Mouse (Mus musculus) MEL (cell line): ENCODE data around the gene Flrt1. TPM values are rescaled to one million over a fixed set of nuclear protein-coding genes. Genes with fewer than 3 reads are reported as not detected.

Experiments
- DNase-seq: peaks from one replicate; pipeline ENCODE4 v3.0.0; 2011; ENCODE audit warnings: low read depth, low spot score
- H3K27ac ChIP-seq: 2 replicates; pipeline ENCODE4 v1.5.1; 2012; ENCODE audit warnings: low read depth, mild to moderate bottlenecking, control low read depth, low read length, moderate library complexity; ENCODE audit not compliant: control insufficient read depth
- H3K27me3 ChIP-seq, 2 experiments: fragments of 150-350 bp in 1 of 2; sonication (generic) in 1 of 2; 2 replicates each; pipeline ENCODE4 v1.6.1; 2012; ENCODE audit warnings: low read length in 2 of 2, mild to moderate bottlenecking in 2 of 2, improper control_type of control experiment in 1 of 2, moderate library complexity in 1 of 2; ENCODE audit not compliant: insufficient read depth in 2 of 2, control insufficient read depth in 1 of 2
- H3K36me3 ChIP-seq, 2 experiments: 2 replicates each; pipeline ENCODE4 v1.6.1; 2012 to 2014; ENCODE audit warnings: low read length in 2 of 2, improper control_type of control experiment in 1 of 2, inconsistent platforms in 1 of 2, mild to moderate bottlenecking in 1 of 2; ENCODE audit not compliant: insufficient read depth in 2 of 2, control insufficient read depth in 1 of 2
- H3K4me1 ChIP-seq, 2 experiments: fragments of 150-350 bp in 1 of 2; sonication (generic) in 1 of 2; 2 replicates each; pipeline ENCODE4 v1.6.1; 2012; ENCODE audit warnings: low read length in 2 of 2, improper control_type of control experiment in 1 of 2, mild to moderate bottlenecking in 1 of 2; ENCODE audit not compliant: insufficient read depth in 2 of 2, control insufficient read depth in 1 of 2
- H3K4me3 ChIP-seq, 2 experiments: fragments of 150-350 bp in 1 of 2; sonication (generic) in 1 of 2; 2 replicates each; pipeline ENCODE4 v1.5.1; 2012; ENCODE audit warnings: low read depth in 2 of 2, low read length in 2 of 2, mild to moderate bottlenecking in 2 of 2, moderate library complexity in 2 of 2, control low read depth in 1 of 2, improper control_type of control experiment in 1 of 2; ENCODE audit not compliant: control insufficient read depth in 1 of 2, insufficient read depth in 1 of 2
- H3K79me2 ChIP-seq: 2 replicates; pipeline ENCODE4 v1.6.1; 2012; ENCODE audit warnings: mild to moderate bottlenecking, low read length, moderate library complexity; ENCODE audit not compliant: control insufficient read depth, poor library complexity, insufficient read depth
- H3K9ac ChIP-seq: 2 replicates; pipeline ENCODE4 v1.6.1; 2012; ENCODE audit warnings: low read depth, mild to moderate bottlenecking, control low read depth, low read length, moderate library complexity; ENCODE audit not compliant: control insufficient read depth, poor library complexity, severe bottlenecking
- H3K9me3 ChIP-seq: fragments of 150-350 bp; sonication (generic); replicated peaks from 2 replicates; pipeline ENCODE4 v1.6.1; 2012; ENCODE audit warnings: mild to moderate bottlenecking, low read length, improper control_type of control experiment, moderate library complexity; ENCODE audit not compliant: insufficient read depth
- BHLHE40 ChIP-seq: IDR thresholded peaks from 2 replicates; pipeline ENCODE4 v1.6.1; 2012; ENCODE audit warnings: low read depth, mild to moderate bottlenecking, inconsistent platforms, low read length, improper control_type of control experiment, borderline replicate concordance
- CHD1 ChIP-seq: IDR thresholded peaks from 2 replicates; pipeline ENCODE4 v1.6.1; 2012; ENCODE audit warnings: low read depth, mild to moderate bottlenecking, inconsistent platforms, low read length, improper control_type of control experiment
- CTCF ChIP-seq, 3 experiments: IDR thresholded peaks in 2 of 3; conservative IDR thresholded peaks in 1 of 3; 2 replicates each; pipeline ENCODE4 v1.5.1; 2011 to 2012; ENCODE audit warnings: low read length in 3 of 3, low read depth in 2 of 3, mild to moderate bottlenecking in 2 of 3, improper control_type of control experiment in 1 of 3, inconsistent platforms in 1 of 3, mixed read lengths in 1 of 3, moderate library complexity in 1 of 3; ENCODE audit not compliant: control insufficient read depth in 1 of 3, insufficient read depth in 1 of 3, poor library complexity in 1 of 3, severe bottlenecking in 1 of 3
- ELF1 ChIP-seq: IDR thresholded peaks from 2 replicates; pipeline ENCODE4 v1.6.1; 2014; ENCODE audit warnings: low read depth, mild to moderate bottlenecking, inconsistent platforms, low read length, improper control_type of control experiment, moderate library complexity
- GABPA ChIP-seq: IDR thresholded peaks from 2 replicates; pipeline ENCODE4 v1.6.1; 2012; ENCODE audit warnings: low read depth, mild to moderate bottlenecking, inconsistent platforms, low read length, improper control_type of control experiment, moderate library complexity
- HCFC1 ChIP-seq: IDR thresholded peaks from 2 replicates; pipeline ENCODE4 v1.6.1; 2012; ENCODE audit warnings: low read depth, mild to moderate bottlenecking, inconsistent platforms, low read length, improper control_type of control experiment, moderate library complexity
- MAFK ChIP-seq: IDR thresholded peaks from 2 replicates; pipeline ENCODE4 v1.6.1; 2011; ENCODE audit warnings: low read depth, mild to moderate bottlenecking, low read length, improper control_type of control experiment, borderline replicate concordance
- MAZ ChIP-seq: IDR thresholded peaks from 2 replicates; pipeline ENCODE4 v1.6.1; 2012; ENCODE audit warnings: low read depth, mild to moderate bottlenecking, inconsistent platforms, low read length, improper control_type of control experiment
- MYB ChIP-seq: IDR thresholded peaks from 2 replicates; pipeline ENCODE4 v1.6.1; 2011; ENCODE audit warnings: mild to moderate bottlenecking, low read depth, low read length, improper control_type of control experiment
- NELFE ChIP-seq: IDR thresholded peaks from 2 replicates; pipeline ENCODE4 v1.6.1; 2011; ENCODE audit warnings: low read depth, low read length, improper control_type of control experiment
- POLR2A ChIP-seq, 2 experiments: IDR thresholded peaks; 2 replicates each; pipeline ENCODE4 v1.6.1; 2011 to 2012; ENCODE audit warnings: low read length in 2 of 2, mild to moderate bottlenecking in 2 of 2, control low read depth in 1 of 2, improper control_type of control experiment in 1 of 2, low read depth in 1 of 2, moderate library complexity in 1 of 2; ENCODE audit not compliant: control insufficient read depth in 1 of 2, insufficient read depth in 1 of 2, poor library complexity in 1 of 2
- POLR2AphosphoS2 ChIP-seq: IDR thresholded peaks from 2 replicates; pipeline ENCODE4 v1.6.1; 2011; ENCODE audit warnings: low read length, improper control_type of control experiment
- POLR2AphosphoS5 ChIP-seq: IDR thresholded peaks from 2 replicates; pipeline ENCODE4 v1.6.1; 2012; ENCODE audit warnings: low read depth, borderline replicate concordance, mild to moderate bottlenecking, inconsistent platforms, low read length, moderate library complexity, mixed read lengths
- RAD21 ChIP-seq: IDR thresholded peaks from 2 replicates; pipeline ENCODE4 v1.6.1; 2011; ENCODE audit warnings: mild to moderate bottlenecking, low read depth, low read length, improper control_type of control experiment
- RCOR1 ChIP-seq: IDR thresholded peaks from 2 replicates; pipeline ENCODE4 v1.6.1; 2012; ENCODE audit warnings: low read depth, mild to moderate bottlenecking, inconsistent platforms, low read length, improper control_type of control experiment
- SIN3A ChIP-seq: IDR thresholded peaks from 2 replicates; pipeline ENCODE4 v1.6.1; 2012; ENCODE audit warnings: low read length, improper control_type of control experiment, inconsistent platforms
- TBP ChIP-seq: IDR thresholded peaks from 2 replicates; pipeline ENCODE4 v1.8.0; 2011; ENCODE audit warnings: low read depth, low read length, improper control_type of control experiment
- TCF12 ChIP-seq: IDR thresholded peaks from 2 replicates; pipeline ENCODE4 v1.6.1; 2014; ENCODE audit warnings: low read depth, mild to moderate bottlenecking, inconsistent platforms, low read length, improper control_type of control experiment, moderate library complexity
- UBTF ChIP-seq: IDR thresholded peaks from 2 replicates; pipeline ENCODE4 v1.6.1; 2012; ENCODE audit warnings: low read depth, mild to moderate bottlenecking, inconsistent platforms, low read length, improper control_type of control experiment, moderate library complexity, borderline replicate concordance; ENCODE audit not compliant: insufficient read depth
- USF1 ChIP-seq: IDR thresholded peaks from 2 replicates; pipeline ENCODE4 v1.6.1; 2014; ENCODE audit warnings: low read depth, mild to moderate bottlenecking, inconsistent platforms, low read length, improper control_type of control experiment, moderate library complexity
- ZC3H11A ChIP-seq: IDR thresholded peaks from 2 replicates; pipeline ENCODE4 v1.6.1; 2012; ENCODE audit warnings: low read depth, mild to moderate bottlenecking, inconsistent platforms, low read length, improper control_type of control experiment
- ZMIZ1 ChIP-seq: IDR thresholded peaks from 2 replicates; pipeline ENCODE4 v1.6.1; 2012; ENCODE audit warnings: low read depth, mild to moderate bottlenecking, inconsistent platforms, low read length, improper control_type of control experiment, moderate library complexity
- polyA plus RNA-seq, 2 experiments: library from polyadenylated mRNA; stranded (reverse) in 1 of 2; unstranded in 1 of 2; fragments of >175 nt in 1 of 2; fragments of >200 nt in 1 of 2; gene quantifications; 2 replicates each; pipeline versions ENCODE4 v1.2.1 to v1.2.4; 2012; ENCODE audit warnings: low replicate concordance in 2 of 2, low read depth in 1 of 2; ENCODE audit not compliant: insufficient read length in 2 of 2, insufficient read depth in 1 of 2, missing spikeins in 1 of 2
- total RNA-seq: library from RNA; depleted of rRNA; stranded (reverse); fragments of 300-350 nt; gene quantifications from 2 replicates; pipeline ENCODE4 v1.2.3, GENCODE M21; 2012

Gene Flrt1
- total and polyA plus RNA-seq, 3 experiments: not detected

DNA sequence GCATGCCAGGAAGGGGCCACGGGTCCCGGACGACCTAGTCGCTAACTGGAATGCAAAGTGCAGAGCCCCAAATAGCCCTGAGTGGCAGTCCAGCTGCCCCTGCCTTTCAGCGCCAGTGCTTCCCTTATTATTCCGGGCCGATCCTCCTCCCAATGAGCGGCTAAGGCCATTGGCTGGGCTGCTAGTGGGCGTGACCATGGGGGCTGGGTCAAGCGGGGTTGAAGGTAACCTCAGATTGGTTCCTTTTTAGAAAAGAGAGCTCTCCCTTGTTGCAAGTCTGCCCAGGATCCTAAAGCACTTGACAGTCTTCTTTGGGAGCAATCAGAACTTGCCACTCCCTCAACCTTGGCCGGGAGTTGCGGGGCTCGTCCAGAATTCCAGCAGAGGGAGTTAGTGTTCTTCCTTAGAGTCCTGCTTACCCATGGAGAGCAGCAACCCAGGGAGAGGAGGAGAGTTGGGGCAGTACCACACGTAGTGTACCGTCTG lies 47.8 kb downstream of the Flrt1 start:
- DNase-seq: peak; percentile 95
- peaks cover 0 to 13% of the 10 kb centered on the region in 2 experiments; a peak in 1 of 4 replicates for H3K4me1 ChIP-seq
- H3K36me3 ChIP-seq: peaks cover 0 to 6% of the 10 kb centered on the region in 2 experiments; a peak in 2 of 4 replicates
- H3K27ac ChIP-seq: no peak overlapping the region
- no peaks in the 10 kb centered on the region for H3K27me3 ChIP-seq
- H3K9me3 ChIP-seq: no peaks in the 10 kb centered on the region
- H3K79me2 ChIP-seq: no peaks in the 10 kb centered on the region; the same call in 1 of the 2 replicates
- peak overlapping the region; percentile 73 for H3K9ac ChIP-seq
- peak overlapping the region; percentile 62 to 76 for H3K4me3 ChIP-seq
- TF ChIP-seq UBTF: no peak
- TF ChIP-seq BHLHE40: no peak
- TF ChIP-seq HCFC1: 0 out of 2 replicates have a peak, but pooled peaks have one; percentile 30
- 0 out of 2 replicates have a peak, but pooled peaks have one; percentile 28 for TF ChIP-seq TCF12
- TF ChIP-seq CTCF (IDR thresholded peaks at IDR 0.05 in 2 of 3, conservative IDR thresholded peaks at IDR 0.05 in 1 of 3; ENCODE audit: control insufficient read depth in 1 of 3, insufficient read depth in 1 of 3, low read depth in 2 of 3, low read length in 3 of 3, poor library complexity in 1 of 3, severe bottlenecking in 1 of 3): no peak
- no peak for TF ChIP-seq GABPA
- peak; percentile 37; the same call in 1 of the 2 replicates for TF ChIP-seq USF1
- peak; percentile 54 for TF ChIP-seq SIN3A
- peak; percentile 86; the same call in 1 of the 2 replicates for TF ChIP-seq ZMIZ1
- TF ChIP-seq NELFE: peak; percentile 76
- TF ChIP-seq POLR2A (IDR thresholded peaks at IDR 0.05; ENCODE audit: control insufficient read depth in 1 of 2, insufficient read depth in 1 of 2, low read depth in 1 of 2, low read length in 2 of 2, poor library complexity in 1 of 2): peak; percentile 63 to 87; a peak in 3 of 4 replicates
- 0 out of 2 replicates have a peak, but pooled peaks have one; percentile 49 for TF ChIP-seq ELF1
- peak; percentile 27; the same call in 1 of the 2 replicates for TF ChIP-seq MAZ
- no peak for TF ChIP-seq RAD21
- no peak for TF ChIP-seq RCOR1
- no peak for TF ChIP-seq ZC3H11A
- peak; percentile 58; the same call in 1 of the 2 replicates for TF ChIP-seq TBP
- TF ChIP-seq MYB: no peak
- TF ChIP-seq POLR2AphosphoS5: no peak
- no peak for TF ChIP-seq CHD1
- TF ChIP-seq MAFK: no peak
- peak; percentile 77; the same call in 1 of the 2 replicates for TF ChIP-seq POLR2AphosphoS2
